Mouse (Mus musculus) thymus, postnatal 14 days (tissue): ENCODE results near the gene S100a10.

ENCODE experiments used
- DNase-seq: peaks from one replicate; pipeline ENCODE4 v3.0.0; 2021

S100a10 gene

DNA sequence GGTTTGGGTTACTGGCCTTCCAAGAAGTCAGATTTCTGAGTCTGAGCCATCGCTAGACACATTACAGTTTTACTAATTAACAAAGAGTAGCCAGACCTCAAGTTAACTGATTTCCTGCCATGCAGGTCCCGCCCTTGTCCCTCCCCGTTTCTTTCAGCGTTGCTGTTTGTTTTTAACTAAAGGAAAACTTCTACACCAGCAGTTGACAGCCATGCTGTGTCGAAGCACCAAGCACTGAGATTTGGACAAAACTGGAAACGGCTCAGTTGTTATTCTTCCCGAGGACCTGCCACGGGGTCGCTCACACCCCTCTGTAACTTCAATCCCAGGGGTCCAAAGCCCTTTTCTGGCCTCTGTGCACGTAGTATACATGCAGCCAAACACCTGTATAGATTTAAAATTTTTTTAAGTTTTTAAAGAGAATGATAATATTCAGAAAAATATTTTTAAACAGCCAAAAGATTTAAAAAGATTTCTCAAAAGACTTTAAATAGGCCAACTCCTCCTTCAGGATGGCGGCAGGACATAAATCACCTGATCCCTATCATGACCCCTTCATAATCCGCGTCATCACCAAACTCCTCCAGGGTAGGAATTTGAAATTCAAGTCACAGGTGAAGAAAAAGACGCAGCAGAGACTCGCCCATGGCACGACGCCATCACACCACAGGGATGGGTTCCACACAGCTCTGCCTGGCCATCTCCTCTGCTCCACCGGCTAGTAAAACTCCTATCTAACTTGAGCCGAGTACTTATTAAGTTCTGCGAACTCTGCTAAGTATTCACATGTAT lies 6.9 kb upstream of the S100a10 start:
- DNase-seq: no peak

DNA sequence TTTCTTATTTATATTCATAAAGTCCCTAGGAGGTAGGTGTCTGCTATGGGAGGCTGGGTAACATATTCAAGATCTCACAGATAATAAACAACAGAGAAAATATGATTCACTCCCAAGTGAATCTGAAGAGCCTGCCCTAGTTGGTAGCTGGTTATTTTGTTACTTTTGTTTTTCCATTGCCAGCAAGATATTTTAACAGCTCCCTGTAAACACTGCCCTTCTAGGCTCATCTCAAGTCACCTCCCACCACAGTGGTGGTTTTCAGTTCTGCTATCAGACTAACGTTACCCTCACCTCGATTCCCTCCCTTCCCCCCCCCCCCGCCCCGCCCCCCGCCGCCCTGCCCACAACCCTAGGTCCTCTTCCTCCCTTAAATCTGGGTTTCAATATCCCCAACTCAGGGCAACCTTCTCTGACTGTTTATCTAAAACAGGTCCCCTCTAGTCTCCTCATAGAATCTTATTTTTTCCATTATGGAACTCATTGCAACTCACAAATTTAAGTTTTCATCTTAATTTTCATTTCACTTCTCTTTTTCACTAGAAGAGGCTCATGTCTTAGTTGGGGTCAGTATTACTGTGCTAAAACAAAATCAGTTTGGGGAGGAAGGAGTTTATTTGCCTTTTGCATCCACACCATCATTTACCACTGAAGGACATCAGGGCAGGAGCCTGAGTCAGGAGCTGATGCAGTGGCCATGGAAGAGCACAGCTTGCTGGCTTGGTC lies 6.2 kb upstream of the S100a10 start:
- peak; percentile 20 for DNase-seq

DNA sequence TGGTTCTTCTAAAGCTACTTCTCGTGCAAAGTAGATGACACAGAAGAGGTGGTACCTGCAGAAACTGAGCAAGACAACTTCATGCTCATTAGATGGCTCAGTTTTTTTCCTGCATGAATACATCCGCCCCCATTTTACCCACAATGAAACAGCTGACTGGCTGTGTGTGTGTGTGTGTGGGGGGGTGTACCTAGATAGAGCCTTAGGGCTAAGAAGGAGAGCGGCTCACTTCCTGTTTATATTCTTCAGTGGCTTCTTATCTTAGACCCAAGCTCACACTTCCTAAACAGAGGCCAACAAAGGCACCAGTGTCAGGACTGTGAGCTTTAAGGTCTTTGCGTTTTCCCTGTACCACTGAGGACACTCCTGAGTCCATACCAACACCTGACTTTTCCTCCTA lies 4.9 kb upstream of the S100a10 start:
- peak; percentile 72 for DNase-seq

DNA sequence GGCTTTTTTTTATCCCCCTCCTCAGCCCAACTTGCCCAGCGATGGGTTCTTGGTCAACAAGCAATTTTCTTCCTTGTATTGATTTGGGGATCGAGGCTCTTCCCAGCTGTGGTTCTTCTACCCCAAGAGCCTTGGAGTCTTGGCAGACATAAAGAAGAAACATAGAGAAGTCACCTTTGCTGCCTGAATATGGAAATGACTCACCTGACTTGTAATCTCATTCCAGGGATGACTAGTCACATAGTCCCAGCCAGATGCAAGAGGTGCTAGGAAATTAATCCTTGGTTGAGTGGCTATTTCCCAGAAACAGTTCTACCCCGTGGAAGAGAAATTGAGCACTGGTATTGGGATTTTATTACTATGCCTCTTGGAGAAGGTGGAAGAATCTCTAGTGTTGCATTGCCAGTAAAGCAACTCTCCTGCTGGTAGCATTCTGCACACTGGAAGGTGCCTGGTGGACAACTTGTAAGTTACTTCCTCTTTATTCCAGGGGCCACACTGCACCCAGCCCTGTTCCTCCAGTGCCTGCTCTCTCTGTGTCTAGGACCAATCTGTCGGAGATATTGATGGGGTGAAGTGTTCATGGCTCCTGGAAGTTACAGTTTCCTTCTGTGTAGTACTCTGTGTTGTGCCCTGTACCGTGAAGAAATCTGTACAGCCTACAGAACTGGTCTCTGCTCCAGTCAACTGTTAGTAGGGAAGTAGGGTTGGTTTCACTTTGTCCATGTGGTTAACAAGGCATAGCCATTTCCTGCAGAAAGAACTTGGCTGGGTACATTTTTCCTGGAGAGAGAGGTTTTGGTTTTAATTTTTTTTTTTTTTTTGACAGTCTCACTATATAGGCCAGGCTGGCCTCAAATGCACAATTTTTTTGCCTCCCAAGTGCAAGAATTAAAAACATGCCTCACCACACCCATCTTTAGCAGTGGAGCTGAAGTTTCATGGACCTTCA lies 2.7 kb upstream of the S100a10 start:
- no peak for DNase-seq

DNA sequence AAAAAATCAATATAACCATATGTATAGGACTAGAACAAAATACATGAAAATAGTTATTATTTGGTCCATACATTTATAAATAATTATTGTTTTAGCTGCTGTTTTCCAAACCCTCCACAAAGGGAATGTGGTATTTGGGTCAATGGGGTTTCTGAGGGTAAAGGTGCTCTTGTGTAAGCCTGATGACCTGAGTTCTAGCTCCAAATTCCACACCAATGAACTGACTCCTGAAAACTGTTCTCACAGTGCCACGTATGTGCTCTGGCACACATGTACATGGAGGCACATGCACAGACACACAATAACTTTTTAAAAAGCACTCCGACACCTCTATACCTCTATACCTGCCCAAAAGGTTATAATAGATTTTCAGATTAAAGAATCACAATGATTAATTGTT lies 1.6 kb upstream of the S100a10 start:
- no peak for DNase-seq

DNA sequence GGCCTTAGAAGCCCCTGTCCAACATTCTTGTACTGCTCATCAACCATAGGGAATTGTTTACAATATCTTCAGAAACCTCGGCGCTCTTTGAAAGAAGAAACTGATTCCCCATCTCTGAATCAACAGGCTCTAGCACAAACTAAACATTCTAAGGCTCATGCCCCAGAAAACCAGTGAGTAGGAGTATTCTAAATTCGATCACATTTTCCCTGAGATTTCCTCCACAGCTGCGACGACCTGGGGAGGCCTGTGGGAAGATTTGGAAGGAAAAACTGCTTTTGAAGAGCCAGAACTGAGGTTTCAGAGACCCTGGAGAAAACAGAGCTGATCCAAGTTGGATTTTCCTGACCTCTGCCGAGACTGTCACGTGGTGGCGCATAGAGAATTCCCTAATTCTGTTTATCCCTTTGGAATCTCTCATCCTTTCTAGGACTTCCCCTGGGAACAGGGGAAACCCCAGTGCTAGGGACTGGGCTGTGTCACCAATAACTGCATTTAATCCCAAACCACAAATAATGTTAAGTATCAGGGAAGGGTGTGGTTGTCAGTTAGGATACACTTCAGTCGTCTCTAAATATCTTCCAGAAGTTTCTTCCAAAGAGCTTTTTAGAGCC lies 1.0 kb upstream of the S100a10 start:
- no peak for DNase-seq

DNA sequence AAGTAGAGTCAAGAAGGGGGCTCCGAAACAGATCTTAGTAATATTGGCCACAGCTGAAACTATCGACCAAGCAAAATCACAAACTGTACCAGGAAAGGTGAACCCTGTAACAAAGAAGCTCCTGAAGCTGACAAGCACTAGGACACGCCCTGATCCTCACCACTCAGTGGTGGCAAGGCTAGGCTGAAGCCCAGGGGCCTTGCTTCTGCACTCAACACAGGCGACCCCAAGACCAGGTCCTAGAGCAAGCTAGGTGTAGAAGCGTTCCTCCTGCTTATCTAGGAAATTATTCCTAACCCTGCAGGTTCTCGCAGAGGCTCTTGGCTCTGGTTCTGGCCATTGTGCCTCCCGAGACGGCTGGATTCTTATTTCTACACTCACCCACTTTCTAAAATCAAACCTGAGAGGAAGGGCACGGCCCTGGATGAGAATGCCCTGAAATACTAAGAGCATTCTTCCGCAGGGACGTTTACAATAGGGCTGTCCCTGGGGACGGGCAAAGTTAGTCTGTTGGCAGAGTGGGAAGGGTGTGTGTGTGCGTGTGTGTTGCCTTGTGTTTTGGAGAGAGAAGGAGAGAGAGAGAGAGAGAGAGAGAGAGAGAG lies 400 bp upstream of the S100a10 start:
- DNase-seq: peak; percentile 28

DNA sequence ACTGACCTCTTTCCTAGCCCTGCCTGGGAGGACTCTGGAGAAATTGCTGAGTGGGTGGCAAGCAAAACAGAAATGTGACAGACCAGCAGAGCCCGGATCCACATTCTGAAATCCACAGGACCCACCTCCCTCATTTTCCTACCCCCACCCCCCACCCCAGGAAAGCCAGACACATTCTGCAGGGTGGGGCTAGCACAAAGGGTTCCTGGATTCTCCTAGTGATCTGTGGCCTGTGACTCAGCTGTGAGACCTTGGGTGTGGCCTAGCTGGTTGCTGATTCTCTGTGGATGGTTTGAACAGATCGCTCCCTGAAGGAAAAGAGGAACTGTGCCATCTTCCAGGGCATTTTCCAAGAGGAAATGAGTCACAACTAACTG lies 986 bp downstream of the S100a10 start:
- DNase-seq: peak; percentile 26

DNA sequence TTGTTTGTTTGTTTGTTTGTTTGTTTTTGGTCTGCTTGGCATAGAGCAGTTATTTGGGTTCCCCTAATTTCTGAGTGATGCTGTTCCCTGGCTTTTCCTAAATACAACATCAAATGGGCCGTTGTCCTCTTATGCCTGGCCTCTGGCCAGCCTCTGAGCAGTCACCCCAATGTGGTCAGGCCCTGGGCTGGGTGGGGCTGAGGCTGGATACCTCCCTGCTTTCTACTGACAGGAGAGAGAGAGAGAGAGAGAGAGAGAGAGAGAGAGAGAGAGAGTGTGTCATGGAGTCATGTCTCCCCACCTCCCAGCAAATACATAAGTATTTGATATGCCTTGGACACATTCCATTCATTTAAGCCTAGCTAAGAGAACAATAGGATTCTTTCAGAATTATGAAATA lies 1.7 kb downstream of the S100a10 start:
- no peak for DNase-seq

DNA sequence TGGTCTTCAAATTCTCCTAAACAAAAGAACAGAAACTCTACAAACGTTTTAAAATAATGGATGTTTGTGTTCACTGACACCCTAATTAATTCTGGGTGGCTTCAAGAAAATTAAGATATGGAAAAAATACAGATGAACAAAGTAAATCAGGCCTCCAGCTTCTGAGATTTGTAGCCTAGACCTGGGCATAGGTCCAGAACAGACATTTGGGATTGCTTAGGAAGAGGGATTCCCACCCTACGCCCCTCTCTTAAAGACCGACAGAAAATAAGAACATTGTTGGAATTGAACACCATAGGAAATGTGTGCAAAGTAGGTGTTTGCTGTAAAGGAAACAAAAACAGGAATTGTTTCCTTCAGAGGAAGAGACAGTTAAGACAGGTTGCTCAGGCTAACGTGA lies 2.6 kb downstream of the S100a10 start:
- no peak for DNase-seq

DNA sequence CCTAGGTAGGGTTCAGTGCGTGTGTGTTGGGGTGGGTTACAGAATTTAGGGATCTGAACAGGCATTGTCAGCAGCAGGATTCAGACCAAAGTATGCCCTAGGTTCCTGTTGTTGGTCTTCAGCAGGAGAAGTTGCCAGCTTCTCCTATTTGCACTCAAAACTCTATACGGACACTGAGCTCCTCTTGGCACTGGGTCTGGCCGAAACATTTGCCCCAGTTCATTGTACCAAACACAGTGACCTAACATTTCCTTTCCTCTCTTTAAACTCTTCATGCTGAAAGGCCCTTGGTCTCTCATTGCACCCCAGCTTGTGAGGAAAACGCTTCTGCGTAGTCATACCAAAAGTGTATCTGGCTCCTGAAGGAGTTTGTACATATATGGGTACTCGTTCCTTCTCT lies 5.1 kb downstream of the S100a10 start:
- no peak for DNase-seq

DNA sequence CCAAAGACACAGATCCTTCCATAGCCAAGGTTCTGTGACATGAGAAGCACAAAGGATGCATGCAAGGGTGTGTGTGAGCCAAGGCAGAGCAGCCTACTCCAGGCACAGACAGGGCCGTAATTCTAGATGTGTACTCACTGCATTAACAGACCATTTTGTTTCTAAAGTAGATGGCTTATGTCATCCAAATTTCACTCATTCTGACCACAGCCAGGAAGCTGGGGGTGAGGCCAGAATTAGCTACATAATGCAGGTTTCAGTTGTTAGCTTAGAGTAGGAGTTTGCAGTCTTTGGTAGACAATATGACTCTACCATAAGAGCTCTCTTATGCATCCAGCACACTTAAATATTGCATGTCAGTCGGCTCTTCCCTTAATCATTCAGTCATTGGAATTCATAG lies 7.5 kb downstream of the S100a10 start:
- no peak for DNase-seq

DNA sequence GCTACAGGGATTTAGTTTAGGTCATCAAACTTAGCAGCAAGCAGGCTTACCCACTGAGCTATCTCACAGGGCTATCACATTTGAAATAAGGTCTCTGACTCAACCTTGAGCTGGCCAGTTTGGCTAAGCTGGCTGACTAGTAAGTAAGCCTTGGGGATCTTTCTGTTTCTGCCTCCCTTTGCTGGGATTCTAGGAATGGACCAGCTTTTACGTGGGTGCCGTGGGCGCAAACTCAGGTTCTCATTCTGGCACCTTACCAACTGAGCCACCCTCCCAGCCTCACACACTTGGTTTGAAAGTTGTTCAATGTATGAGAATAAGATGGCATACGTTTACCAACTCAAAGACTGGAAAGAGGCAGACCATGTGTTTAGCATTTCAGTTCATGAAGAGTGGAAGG lies 8.3 kb downstream of the S100a10 start:
- no peak for DNase-seq

DNA sequence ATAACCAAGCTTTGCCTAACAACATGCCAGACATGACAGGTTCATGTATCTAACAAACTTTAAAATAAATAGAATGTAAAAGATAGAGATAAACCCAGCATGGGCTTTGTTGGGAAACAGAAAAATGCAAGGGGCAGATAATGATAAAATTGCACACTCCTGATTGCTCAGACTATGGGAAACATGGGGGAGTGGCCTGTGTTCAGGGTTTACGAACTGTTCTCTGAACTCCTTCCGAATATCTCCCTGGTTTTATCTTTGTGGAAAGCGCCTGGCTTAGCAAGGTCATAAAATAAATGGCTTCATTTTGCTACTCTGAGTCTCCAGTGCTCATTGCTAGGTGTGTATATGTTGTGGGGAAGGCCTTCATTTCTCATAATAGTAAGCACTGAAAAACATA lies 12.0 kb downstream of the S100a10 start:
- no peak for DNase-seq

DNA sequence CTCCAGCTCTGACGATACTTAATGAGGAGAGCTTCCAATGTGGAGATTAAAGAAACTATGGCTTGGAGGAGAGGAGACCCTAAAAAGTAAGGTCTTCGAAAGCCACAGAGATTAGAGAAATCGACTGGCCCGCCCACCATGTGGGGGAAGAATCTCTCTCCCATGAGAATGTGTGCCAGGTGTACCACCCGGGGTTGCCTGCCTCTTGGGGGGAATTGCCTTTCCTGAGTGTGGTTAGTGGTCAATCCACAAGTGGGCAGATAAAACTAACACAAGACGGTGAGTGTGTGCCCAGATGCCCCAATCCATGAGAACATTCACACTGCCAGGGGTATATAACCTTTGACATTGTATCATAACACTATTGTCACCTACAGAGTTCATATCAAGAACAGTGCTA lies 12.8 kb downstream of the S100a10 start:
- DNase-seq: no peak

DNA sequence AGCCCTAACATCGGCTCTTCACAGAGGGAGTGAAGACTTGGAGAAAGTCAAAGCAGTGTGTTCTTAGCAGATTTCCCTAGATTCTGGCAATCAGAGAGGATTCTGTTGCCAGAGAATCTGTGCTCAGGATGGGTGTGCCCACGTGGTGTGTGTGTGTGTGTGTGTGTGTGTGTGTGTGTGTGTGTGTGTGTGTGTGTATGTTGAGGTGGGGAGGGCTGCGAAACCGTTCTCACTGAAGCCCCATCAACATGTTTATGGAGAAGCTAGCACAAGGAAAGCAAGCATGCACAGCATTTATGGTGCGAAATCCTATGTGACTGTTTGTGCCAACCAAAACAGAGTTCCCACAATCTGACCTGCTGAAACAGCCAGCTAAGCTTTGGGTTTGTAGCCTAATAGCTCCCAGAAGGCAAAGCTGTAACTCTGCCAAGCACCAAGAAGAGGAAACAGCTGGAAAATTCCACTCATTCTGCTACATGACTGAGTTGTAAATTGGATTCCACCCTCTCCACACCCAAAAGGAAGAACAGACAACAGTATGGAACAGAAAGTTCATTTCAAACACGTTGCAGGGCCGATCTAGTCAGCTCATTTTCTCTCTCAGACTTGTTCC lies 13.7 kb downstream of the S100a10 start:
- no peak for DNase-seq

DNA sequence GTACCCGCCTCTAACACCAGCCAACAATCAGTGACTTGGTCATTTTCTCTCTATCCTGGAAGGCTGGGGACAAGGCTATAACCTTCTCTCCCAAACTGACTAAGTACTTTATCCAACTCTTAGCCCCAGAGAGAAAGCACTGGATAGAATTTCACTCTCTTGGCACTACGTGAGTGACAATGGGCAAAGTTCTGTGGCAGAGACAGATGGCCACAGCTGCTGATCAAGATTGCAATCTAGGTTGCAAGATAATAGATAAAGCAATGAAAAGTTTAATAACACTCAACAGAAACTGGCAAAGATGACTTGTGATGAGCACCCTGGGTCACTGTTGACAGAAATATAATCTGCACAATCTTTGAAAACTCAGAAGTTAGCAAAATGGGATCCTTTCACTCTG lies 14.2 kb downstream of the S100a10 start:
- no peak for DNase-seq

DNA sequence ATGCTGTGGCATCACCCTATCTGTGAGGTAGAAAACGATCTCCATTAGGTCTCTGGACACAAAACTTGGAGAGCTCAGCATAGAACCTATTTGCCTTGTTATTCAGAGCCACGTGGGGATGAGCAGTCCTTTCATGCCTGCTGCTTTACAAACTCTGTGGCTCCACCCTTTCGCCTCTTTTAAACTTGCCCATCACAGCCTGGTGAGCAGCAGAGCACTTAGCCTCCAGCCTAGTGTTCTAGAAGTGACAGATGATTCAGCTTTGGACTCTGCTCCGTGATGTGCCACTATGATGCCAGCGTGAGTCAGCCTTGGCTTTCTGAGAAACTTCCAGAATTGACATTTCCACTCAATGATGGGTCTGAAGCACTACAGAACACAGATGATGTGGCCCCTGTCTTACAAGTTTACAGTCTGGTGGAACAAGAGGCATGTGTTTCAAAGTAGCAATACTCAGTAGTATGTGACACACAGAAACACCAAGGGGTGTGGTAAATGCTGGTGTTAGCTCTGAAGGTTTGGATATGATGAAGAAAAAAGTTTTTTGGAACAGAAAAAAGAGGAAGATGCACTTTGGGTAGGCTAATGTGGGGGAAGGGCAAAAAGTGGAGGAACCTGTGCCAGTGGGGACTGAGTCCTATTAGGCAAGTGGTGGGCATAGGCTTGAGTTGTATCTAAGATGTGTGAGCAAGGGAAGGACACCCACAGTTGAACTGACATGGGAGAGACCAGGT lies 17.3 kb downstream of the S100a10 start:
- no peak for DNase-seq

DNA sequence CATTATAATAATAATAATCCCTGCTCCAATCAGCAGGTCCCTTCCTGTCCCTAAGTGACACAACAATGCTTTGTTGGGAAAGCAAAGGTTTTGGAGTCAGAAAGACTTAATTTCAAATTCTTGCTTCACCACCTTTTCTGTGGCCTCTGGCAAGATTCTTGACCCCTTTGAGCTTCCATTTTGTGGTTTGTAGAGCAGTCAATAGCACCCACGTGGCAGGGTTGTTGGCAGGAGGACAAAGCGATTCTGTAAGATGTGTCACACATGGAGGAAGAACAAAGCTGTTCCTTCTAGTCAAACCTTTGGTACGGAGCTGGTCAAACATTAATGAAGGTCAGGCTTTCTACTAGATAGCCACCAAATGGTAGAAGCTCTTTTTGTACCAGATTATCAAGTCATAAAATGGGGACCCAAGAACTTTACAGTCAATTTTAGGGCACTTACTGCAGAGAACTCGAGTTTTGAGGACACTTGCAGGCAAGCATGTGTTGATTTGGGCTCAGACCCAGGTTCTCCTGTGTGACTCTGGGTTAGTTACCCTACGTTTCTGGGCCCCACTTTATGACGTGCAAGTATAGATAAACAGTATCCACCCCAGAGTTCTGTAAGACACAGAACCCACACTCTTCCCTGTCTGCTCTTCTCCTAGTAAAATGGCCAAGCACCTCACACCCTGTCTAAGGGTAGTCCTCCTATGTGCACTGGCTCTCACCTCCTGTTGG lies 24.6 kb downstream of the S100a10 start:
- no peak for DNase-seq

DNA sequence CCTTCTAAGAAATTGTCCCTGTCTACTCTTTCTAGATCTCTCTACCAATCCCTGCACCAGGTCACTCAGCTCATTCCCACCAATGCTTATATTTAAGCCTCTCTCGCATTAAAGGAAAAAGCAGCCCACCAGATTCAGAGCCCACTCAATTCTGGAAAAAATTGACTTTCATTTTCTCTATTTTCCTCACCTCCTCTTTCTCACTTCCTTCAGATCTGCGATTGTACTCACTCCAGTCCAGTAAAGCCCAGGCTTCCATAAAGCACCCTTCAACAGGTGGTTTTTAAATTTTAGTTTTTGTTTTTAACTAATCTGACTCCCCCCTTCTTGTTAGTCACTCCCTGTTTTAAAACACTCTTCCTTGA lies 25.1 kb downstream of the S100a10 start:
- no peak for DNase-seq

DNA sequence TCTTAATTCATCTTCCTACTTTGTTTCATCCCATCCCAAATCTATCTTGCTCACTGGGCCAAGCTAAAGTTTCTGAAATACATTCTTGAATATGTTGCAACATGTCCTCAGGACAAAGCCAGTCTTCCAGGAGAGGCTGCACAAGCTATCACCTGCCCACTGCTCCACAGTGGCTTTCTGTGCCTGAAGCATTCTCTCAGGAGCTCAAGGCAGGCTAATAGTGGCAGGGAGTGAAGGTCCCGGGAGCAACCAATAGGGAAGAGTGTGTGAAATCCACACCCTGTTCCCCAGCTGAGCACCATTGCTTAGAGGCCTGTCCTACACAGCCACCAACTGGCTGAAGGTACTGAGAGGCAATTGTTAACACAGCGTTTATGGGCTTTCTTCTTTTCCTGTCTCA lies 26.1 kb downstream of the S100a10 start:
- no peak for DNase-seq
